ENCODE assay signal across 10 mouse cellular contexts in the genomic region with DNA sequence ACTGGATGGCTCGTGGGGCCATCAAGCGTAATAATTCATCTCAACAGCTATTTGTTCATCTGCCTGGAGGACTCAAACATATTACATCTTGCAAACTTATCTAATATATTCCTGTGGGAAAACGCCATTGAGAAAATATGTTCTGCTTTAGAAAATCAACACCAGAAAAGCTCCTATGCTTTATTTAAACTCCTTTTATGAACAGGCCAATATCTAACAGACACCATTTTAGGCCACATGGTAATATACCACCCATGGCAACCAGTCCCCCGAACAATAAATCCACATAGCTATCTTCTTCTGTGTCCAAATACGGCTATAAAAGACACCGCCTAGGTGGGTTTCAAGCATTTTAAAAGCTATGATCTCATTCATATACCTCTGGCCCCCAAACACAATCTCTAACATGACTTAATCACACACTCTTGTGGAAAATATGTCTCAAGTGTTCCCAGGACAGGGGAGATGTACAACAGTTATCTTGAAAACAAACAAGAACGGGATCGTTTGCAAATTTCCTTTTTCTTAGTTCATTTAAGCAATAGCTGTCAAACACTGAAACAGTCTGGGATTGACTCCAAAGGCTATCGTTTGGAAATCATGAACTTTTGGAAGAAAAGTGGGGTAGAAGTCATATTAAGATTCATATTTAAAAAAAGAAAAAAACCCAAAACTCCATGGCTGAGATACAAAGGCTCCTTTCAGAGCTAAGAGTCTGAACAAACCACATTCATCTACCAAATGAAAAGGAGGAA.
DNase-seq lines count a peak whose midpoint lies in the region; ATAC-seq lines count a peak whose summit lies in the region.
"Had no signal": no experiment of that assay in that cellular context is flagged by ENCODE, and none has a peak within 500 bp of the region (broad histone marks: within the 10 kb centered on the region; RNA-seq: fewer than 3 reads in every experiment).

No protein-coding gene starts in this region.

- no peak for DNase-seq in heart, adult 11 months
- DNase-seq in right cerebral cortex, adult 18-20 months, result no peak
- DNase-seq in urinary bladder, postnatal 4 days (ENCODE audit: low spot score in 2 of 2), result no peak
- no peak for DNase-seq in embryo, embryonic 11 days
- DNase-seq: cerebellum, adult 9-11 months had no signal

- no peaks in the 10 kb centered on the region for H3K36me3 ChIP-seq in heart, embryonic 15.5 days
- no peaks in the 10 kb centered on the region for H3K36me3 ChIP-seq in forebrain, embryonic 15.5 days
- H3K36me3 ChIP-seq in midbrain, embryonic 15.5 days (replicated peaks), result no peaks in the 10 kb centered on the region

- no peak overlapping the region for H3K4me3 ChIP-seq in heart, embryonic 15.5 days
- peak overlapping the region; percentile 19; the same call in 1 of the 2 replicates for H3K4me3 ChIP-seq in brown adipose tissue, adult 24 weeks (ENCODE audit: insufficient read depth, low read depth, low read length)
- peak overlapping the region; percentile 66 for H3K4me3 ChIP-seq in forebrain, embryonic 15.5 days
- peak overlapping the region; percentile 96 for H3K4me3 ChIP-seq in midbrain, embryonic 15.5 days

- H3K27ac ChIP-seq in heart, embryonic 15.5 days, result no peak overlapping the region
- peak overlapping the region; percentile 23 for H3K27ac ChIP-seq in brown adipose tissue, adult 24 weeks (replicated peaks; ENCODE audit: low read depth, low read length)
- peak overlapping the region; percentile 98 for H3K27ac ChIP-seq in forebrain, embryonic 15.5 days (replicated peaks)
- H3K27ac ChIP-seq in midbrain, embryonic 15.5 days, result peak overlapping the region; percentile 42

- 59% methylated on average over 9 of the region's 9 CpGs for WGBS in heart, embryonic 15.5 days
- 21% methylated on average over 9 of the region's 9 CpGs for WGBS in forebrain, embryonic 15.5 days
- 43% methylated on average over 9 of the region's 9 CpGs for WGBS in midbrain, embryonic 15.5 days

- H3K27me3 ChIP-seq in heart, embryonic 15.5 days, result no peaks in the 10 kb centered on the region
- no peaks in the 10 kb centered on the region for H3K27me3 ChIP-seq in forebrain, embryonic 15.5 days
- H3K27me3 ChIP-seq in midbrain, embryonic 15.5 days (replicated peaks), result no peaks in the 10 kb centered on the region

- no peak for ATAC-seq in heart, embryonic 15.5 days (replicated peaks; ENCODE audit: insufficient number of reproducible peaks, insufficient read depth, low FRiP score, low read depth)
- ATAC-seq in forebrain, embryonic 15.5 days (replicated peaks), result no peak
- no peak for ATAC-seq in midbrain, embryonic 15.5 days (replicated peaks)
- ATAC-seq: inflammation-experienced regulatory T-cells, adult 6 months had no signal

- H3K4me1 ChIP-seq in heart, embryonic 15.5 days (replicated peaks), result peaks cover 22% of the 10 kb centered on the region
- H3K4me1 ChIP-seq in brown adipose tissue, adult 24 weeks (ENCODE audit: control insufficient read depth, insufficient read depth, insufficient read length, low read length), result peaks cover 5% of the 10 kb centered on the region
- peaks cover 60% of the 10 kb centered on the region for H3K4me1 ChIP-seq in forebrain, embryonic 15.5 days
- peaks cover 57% of the 10 kb centered on the region for H3K4me1 ChIP-seq in midbrain, embryonic 15.5 days

- H3K9ac ChIP-seq in heart, embryonic 15.5 days, result no peak overlapping the region
- peak overlapping the region; percentile 95 for H3K9ac ChIP-seq in forebrain, embryonic 15.5 days (replicated peaks)
- peak overlapping the region; percentile 97; the same call in 1 of the 2 replicates for H3K9ac ChIP-seq in midbrain, embryonic 15.5 days

- 0 out of 2 replicates have a peak overlapping the region, but pooled peaks have one; percentile 2 for H3K4me2 ChIP-seq in heart, embryonic 15.5 days
- peak overlapping the region; percentile 61 for H3K4me2 ChIP-seq in forebrain, embryonic 15.5 days (replicated peaks)
- H3K4me2 ChIP-seq in midbrain, embryonic 15.5 days, result peak overlapping the region; percentile 67

- no peaks in the 10 kb centered on the region for H3K9me3 ChIP-seq in heart, embryonic 15.5 days (replicated peaks)
- no peaks in the 10 kb centered on the region for H3K9me3 ChIP-seq in forebrain, embryonic 15.5 days
- H3K9me3 ChIP-seq in midbrain, embryonic 15.5 days, result no peaks in the 10 kb centered on the region

Comparison
In these comparisons a context has a peak if more than half of its experiments do, and no peak if none do; other contexts are left out.
1. H3K4me2 ChIP-seq: peak in every context shown above with its lines; median percentile 67 in midbrain, embryonic 15.5 days; 61 in forebrain, embryonic 15.5 days; 2 in heart, embryonic 15.5 days.